Mouse (Mus musculus) hindbrain, postnatal 0 days (tissue): Measurements from ENCODE around the gene Cep170. TPM values are rescaled to one million over a fixed set of nuclear protein-coding genes. Genes with fewer than 3 reads are reported as not detected.

ENCODE experiments used
- ATAC-seq: fragments of 200-750 bp; cut with Nextera tagmentation; 2 replicates; pipeline ENCODE4 v1.8.0; 2017; ENCODE audit warnings: mild to moderate bottlenecking, moderate TSS enrichment, moderate library complexity
- DNase-seq: peaks from one replicate; pipeline ENCODE4 v3.0.0-alpha.2; 2015; ENCODE audit warnings: low spot score
- H3K27ac ChIP-seq: fragments of 300-500 bp; sonication (generic); 2 replicates; pipeline ENCODE4 v1.5.1; 2014; ENCODE audit warnings: mild to moderate bottlenecking
- H3K27me3 ChIP-seq: fragments of 300-500 bp; sonication (generic); 2 replicates; pipeline ENCODE4 v1.6.1; 2014; ENCODE audit warnings: low read length, mixed read lengths; ENCODE audit not compliant: insufficient read depth
- H3K36me3 ChIP-seq: fragments of 300-500 bp; sonication (generic); 2 replicates; pipeline ENCODE4 v1.6.1; 2014; ENCODE audit warnings: low read length, mixed read lengths; ENCODE audit not compliant: insufficient read depth
- H3K4me1 ChIP-seq: fragments of 300-500 bp; sonication (generic); 2 replicates; pipeline ENCODE4 v1.6.1; 2014; ENCODE audit warnings: antibody characterized with exemption, low read length, mixed read lengths; ENCODE audit not compliant: insufficient read depth
- H3K4me2 ChIP-seq: fragments of 300-500 bp; sonication (generic); 2 replicates; pipeline ENCODE4 v1.6.1; 2014; ENCODE audit warnings: low read depth, mild to moderate bottlenecking, low read length, moderate library complexity, mixed read lengths
- H3K4me3 ChIP-seq: fragments of 300-500 bp; sonication (generic); 2 replicates; pipeline ENCODE4 v1.5.1; 2014; ENCODE audit warnings: low read length
- H3K9ac ChIP-seq: fragments of 300-500 bp; sonication (generic); replicated peaks from 2 replicates; pipeline ENCODE4 v1.6.1; 2014; ENCODE audit warnings: mild to moderate bottlenecking, low read length, moderate library complexity, mixed read lengths
- H3K9me3 ChIP-seq: fragments of 300-500 bp; sonication (generic); 2 replicates; pipeline ENCODE4 v1.6.1; 2016; ENCODE audit warnings: low read length, mixed read lengths
- CTCF ChIP-seq: IDR thresholded peaks from 2 replicates; pipeline ENCODE4 v1.5.1; 2016; ENCODE audit warnings: antibody characterized with exemption, control low read depth, low read depth
- WGBS: fragments of 180-500 bp; shearing (Covaris S2); extraction: QIAGEN DNeasy Blood & Tissue Kit; methylation state at CpG from one replicate; pipeline ENCODE4 v1.1.7; 2014; 5-methylcytosine and 5-hydroxymethylcytosine counted together
- polyA plus RNA-seq: library from polyadenylated mRNA; unstranded; fragments of >200 nt; fragmentation: Nextera tagmentation; extraction: Ambion mirVana; gene quantifications from 2 replicates; pipeline ENCODE4 v1.2.1, GENCODE M21; 2015
- total RNA-seq: library from RNA; depleted of rRNA; stranded (reverse); fragments of >200 nt; gene quantifications from 2 replicates; pipeline ENCODE4 v1.2.3, GENCODE M21; 2014; rRNA removed

Cep170 gene
- total RNA-seq: 132 and 137 TPM in 2 replicates
- polyA plus RNA-seq: 78.9 and 86.1 TPM in 2 replicates

GRCm38 (mm10) chr1:176814036-176814420 lies at the start of gene Cep170:
Cep170 (minus strand) TSS chr1:176814067.
- Histone ChIP-seq H3K4me1 (0 out of 2 replicates have a peak, but pooled peaks cover 8% of the 10 kb centered on the region), H3K4me3 (peak within 1 kb of the TSS; percentile 75), H3K27me3 (no peaks in the 10 kb centered on the region), H3K27ac (peak within 1 kb of the TSS; percentile 99), H3K9me3 (no peaks in the 10 kb centered on the region), H3K9ac (peak within 1 kb of the TSS; percentile 88), H3K4me2 (peak within 1 kb of the TSS; percentile 75), H3K36me3 (no peaks in the 10 kb centered on the region)
- ATAC-seq (peak; percentile 95), DNase-seq (peak; percentile 100)
- WGBS: under 1% methylated on average over 27 of the region's 28 CpGs
- TF ChIP-seq CTCF: no peak

- ATAC-seq (peak; percentile 64), DNase-seq (peak; percentile 89)
- Histone ChIP-seq H3K9me3 (no peaks in the 10 kb centered on the region), H3K36me3 (no peaks in the 10 kb centered on the region), H3K4me2 (no peak overlapping the region), H3K27me3 (no peaks in the 10 kb centered on the region), H3K4me1 (no peaks in the 10 kb centered on the region), H3K27ac (no peak overlapping the region), H3K4me3 (no peak overlapping the region), H3K9ac (no peak overlapping the region)
- WGBS: 62% methylated on average over 9 of the region's 9 CpGs
- TF ChIP-seq CTCF: peak; percentile 91
Measured at GRCm38 (mm10) chr1:176861981-176862644, 48.2 kb upstream of the Cep170 start.

- H3K27me3 ChIP-seq: no peaks in the 10 kb centered on the region
- H3K4me1 ChIP-seq: 0 out of 2 replicates have a peak, but pooled peaks cover 4% of the 10 kb centered on the region
- no peak for DNase-seq
- ATAC-seq: no peak
- H3K36me3 ChIP-seq: no peaks in the 10 kb centered on the region
- no peak for TF ChIP-seq CTCF
- 92% methylated on average over 9 of the region's 9 CpGs for WGBS
- no peak overlapping the region for H3K4me3 ChIP-seq
- H3K4me2 ChIP-seq: no peak overlapping the region
- no peak overlapping the region for H3K27ac ChIP-seq
- 0 out of 2 replicates have a peak, but pooled peaks cover 3% of the 10 kb centered on the region for H3K9me3 ChIP-seq
- no peak overlapping the region for H3K9ac ChIP-seq
Measured at GRCm38 (mm10) chr1:176852813-176853590, 39.1 kb upstream of the Cep170 start.

DNA sequence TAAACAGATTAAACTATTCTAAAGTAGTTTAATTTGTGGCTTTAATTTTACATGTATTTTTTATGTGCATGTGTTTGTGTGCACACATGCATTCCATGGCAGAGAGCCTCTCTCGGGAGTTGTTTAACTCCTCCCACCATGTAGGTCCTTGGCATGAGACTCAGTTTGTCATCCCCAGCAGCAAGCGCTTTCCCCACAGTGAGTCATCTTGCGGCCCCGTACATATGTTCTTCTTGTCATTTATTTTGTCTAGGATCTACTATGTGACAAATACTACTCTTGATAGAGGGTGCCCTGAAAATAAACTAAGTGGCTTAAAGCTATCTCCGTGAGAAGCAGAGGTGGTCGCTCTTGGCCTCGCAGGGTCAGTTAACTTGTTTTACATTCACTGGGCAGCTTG lies 37.5 kb upstream of the Cep170 start:
- DNase-seq: no peak
- 0 out of 2 replicates have a peak, but pooled peaks cover 4% of the 10 kb centered on the region for H3K4me1 ChIP-seq
- no peak overlapping the region for H3K27ac ChIP-seq
- WGBS: 94% methylated on average over 7 of the region's 7 CpGs
- no peak overlapping the region for H3K4me3 ChIP-seq
- no peaks in the 10 kb centered on the region for H3K36me3 ChIP-seq
- TF ChIP-seq CTCF: no peak
- H3K27me3 ChIP-seq: no peaks in the 10 kb centered on the region
- ATAC-seq: no peak
- H3K9me3 ChIP-seq: 0 out of 2 replicates have a peak, but pooled peaks cover 3% of the 10 kb centered on the region
- H3K9ac ChIP-seq: no peak overlapping the region
- no peak overlapping the region for H3K4me2 ChIP-seq

- H3K9me3 ChIP-seq: 0 out of 2 replicates have a peak, but pooled peaks cover 3% of the 10 kb centered on the region
- ATAC-seq: no peak
Measured at GRCm38 (mm10) chr1:176849377-176849776, 35.5 kb upstream of the Cep170 start.

DNA sequence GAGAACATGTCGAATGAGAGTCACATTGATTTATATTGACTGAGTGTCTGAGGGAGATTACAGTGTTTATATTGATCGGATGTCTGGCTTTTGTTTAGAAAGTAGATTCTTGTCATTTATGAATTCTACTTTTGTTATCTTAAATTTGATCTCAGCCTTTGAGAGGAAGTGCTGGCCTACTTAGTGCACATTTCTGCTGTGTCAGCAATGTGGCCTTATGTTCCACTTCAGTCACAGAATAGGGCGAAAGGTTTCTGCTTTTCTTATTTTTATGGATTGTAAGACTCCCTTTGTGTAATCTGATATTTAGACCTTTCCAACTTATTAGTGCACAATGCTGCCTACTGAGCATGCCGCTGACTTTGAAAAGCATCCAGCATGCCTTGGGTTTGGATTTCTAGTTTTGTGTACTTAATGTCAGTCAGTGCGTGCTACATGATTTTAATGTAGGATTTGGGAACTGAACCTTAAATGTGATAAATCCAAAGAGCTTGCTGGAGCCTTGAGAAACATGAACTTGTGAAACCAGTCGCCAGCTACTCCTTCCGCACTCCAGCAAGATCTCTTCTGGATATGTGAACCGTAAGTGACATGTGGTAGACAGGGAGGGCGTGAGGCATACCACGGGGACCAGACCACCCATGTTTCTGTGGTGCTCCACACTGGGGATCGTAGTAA lies 34.9 kb upstream of the Cep170 start:
- TF ChIP-seq CTCF: no peak
- Histone ChIP-seq H3K9me3 (0 out of 2 replicates have a peak, but pooled peaks cover 3% of the 10 kb centered on the region), H3K4me1 (0 out of 2 replicates have a peak, but pooled peaks cover 4% of the 10 kb centered on the region), H3K4me3 (no peak overlapping the region), H3K27ac (no peak overlapping the region), H3K27me3 (no peaks in the 10 kb centered on the region), H3K9ac (no peak overlapping the region), H3K4me2 (no peak overlapping the region), H3K36me3 (no peaks in the 10 kb centered on the region)
- ATAC-seq (no peak), DNase-seq (no peak)
- 63% methylated on average over 11 of the region's 11 CpGs for WGBS

More at GRCm38 (mm10) chr1:176849377-176849776, 35.5 kb upstream of the Cep170 start:
- Histone ChIP-seq H3K27me3 (no peaks in the 10 kb centered on the region), H3K4me1 (0 out of 2 replicates have a peak, but pooled peaks cover 4% of the 10 kb centered on the region), H3K9ac (no peak overlapping the region), H3K27ac (no peak overlapping the region), H3K36me3 (no peaks in the 10 kb centered on the region), H3K4me3 (no peak overlapping the region), H3K4me2 (no peak overlapping the region)
- 73% methylated on average over 2 of the region's 2 CpGs for WGBS
- DNase-seq: peak; percentile 42
- TF ChIP-seq CTCF: no peak
